Mouse (Mus musculus) ES-E14 (cell line): ENCODE measurements around the gene Slc7a1. TPM values are rescaled to one million over a fixed set of nuclear protein-coding genes. Genes with fewer than 3 reads are reported as not detected.

ENCODE experiments used
- DNase-seq: peaks from one replicate; pipeline ENCODE4 v3.0.0-alpha.2; 2013; ENCODE audit warnings: low read depth, low spot score
- H3K27ac ChIP-seq: 2 replicates; pipeline ENCODE4 v1.5.1; 2012; ENCODE audit warnings: low read depth, mild to moderate bottlenecking, low read length, moderate library complexity, mixed read lengths; ENCODE audit not compliant: poor library complexity, insufficient read depth, severe bottlenecking
- H3K36me3 ChIP-seq: 2 replicates; pipeline ENCODE4 v1.6.1; 2012; ENCODE audit warnings: mild to moderate bottlenecking, low read length, moderate library complexity, mixed read lengths; ENCODE audit not compliant: control insufficient read depth, poor library complexity, insufficient read depth, severe bottlenecking
- H3K4me1 ChIP-seq, 2 experiments: fragments of 150-350 bp in 1 of 2; sonication (generic) in 1 of 2; 2 replicates each; pipeline ENCODE4 v1.6.1; 2012; ENCODE audit warnings: low read length in 2 of 2, mild to moderate bottlenecking in 1 of 2, mixed read lengths in 1 of 2; ENCODE audit not compliant: control insufficient read depth in 2 of 2, insufficient read depth in 2 of 2, poor library complexity in 1 of 2
- H3K4me3 ChIP-seq, 2 experiments: fragments of 150-350 bp in 1 of 2; sonication (generic) in 1 of 2; 2 replicates each; pipeline ENCODE4 v1.5.1; 2012; ENCODE audit warnings: low read length in 2 of 2, low read depth in 1 of 2, mild to moderate bottlenecking in 1 of 2, mixed read lengths in 1 of 2; ENCODE audit not compliant: insufficient read depth in 1 of 2, poor library complexity in 1 of 2, severe bottlenecking in 1 of 2
- H3K9ac ChIP-seq: 2 replicates; pipeline ENCODE4 v1.6.1; 2012; ENCODE audit warnings: low read depth, mild to moderate bottlenecking, low read length, mixed read lengths; ENCODE audit not compliant: poor library complexity, insufficient read depth, severe bottlenecking
- H3K9me3 ChIP-seq: fragments of 150-350 bp; sonication (generic); 2 replicates; pipeline ENCODE4 v1.6.1; 2012; ENCODE audit warnings: low read depth, mild to moderate bottlenecking, low read length; ENCODE audit not compliant: control insufficient read depth, insufficient read depth
- CHD2 ChIP-seq: IDR thresholded peaks from 2 replicates; pipeline ENCODE4 v1.6.1; 2014; ENCODE audit warnings: mild to moderate bottlenecking, low read depth, low read length, inconsistent platforms
- HCFC1 ChIP-seq: IDR thresholded peaks from 2 replicates; pipeline ENCODE4 v1.6.1; 2012; ENCODE audit warnings: low read length, inconsistent platforms, borderline replicate concordance; ENCODE audit not compliant: insufficient read depth
- MAFK ChIP-seq: IDR thresholded peaks from 2 replicates; pipeline ENCODE4 v1.6.1; 2014; ENCODE audit warnings: mild to moderate bottlenecking, low read depth, low read length, inconsistent platforms; ENCODE audit not compliant: insufficient read depth
- ZC3H11A ChIP-seq: IDR thresholded peaks from 2 replicates; pipeline ENCODE4 v1.6.1; 2012; ENCODE audit warnings: low read depth, mild to moderate bottlenecking, inconsistent platforms, low read length, borderline replicate concordance
- ZNF384 ChIP-seq: IDR thresholded peaks from 2 replicates; pipeline ENCODE4 v1.6.1; 2012; ENCODE audit warnings: low read depth, low read length, inconsistent platforms
- in situ Hi-C, 2 experiments: fragments of 600-800 bp; cut with MboI; formaldehyde crosslinking; loops; one replicate each; pipeline ENCODE4 v1.15.1; 2025; ENCODE audit warnings: low sequenced_read_pairs in 2 of 2, inconsistent platforms in 1 of 2; ENCODE audit not compliant: unreplicated experiment in 2 of 2
- total RNA-seq: library from RNA; depleted of rRNA; stranded (reverse); fragments of 300-350 nt; gene quantifications from 2 replicates; pipeline ENCODE4 v1.2.3, GENCODE M21; 2012

The Slc7a1 gene
- total RNA-seq, 1 experiment = 104 TPM

DNA sequence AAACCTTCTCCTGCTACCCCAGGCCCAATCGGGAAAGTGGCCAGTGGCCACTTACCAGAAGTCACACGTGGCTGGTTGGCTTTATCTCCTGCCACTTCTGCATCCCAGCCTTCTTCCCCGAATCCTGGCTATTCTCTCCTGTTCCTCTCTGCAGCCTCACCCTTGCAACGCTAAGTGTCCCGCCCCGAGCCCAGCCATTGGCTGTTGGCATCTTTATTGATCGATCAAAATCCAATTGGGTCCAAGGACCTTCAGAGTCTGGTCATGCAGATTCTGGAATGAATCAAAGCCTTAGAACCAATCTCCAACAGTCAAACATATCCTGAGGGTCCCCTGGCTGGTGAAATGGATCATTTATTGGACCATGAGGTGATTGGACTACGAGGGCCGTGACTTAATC lies 18.7 kb upstream of the Slc7a1 start:
- TF ChIP-seq ZC3H11A (no peak), ZNF384 (no peak), HCFC1 (no peak), MAFK (no peak), CHD2 (no peak)
- peaks cover 2% of the 10 kb centered on the region; the same call in 1 of the 2 replicates for H3K9me3 ChIP-seq
- H3K27ac ChIP-seq = no peak overlapping the region

GRCm38 (mm10) chr5:148417756-148418155 lies 18.1 kb upstream of the Slc7a1 start:
- H3K9me3 ChIP-seq = peaks cover 2% of the 10 kb centered on the region; the same call in 1 of the 2 replicates
- H3K9ac ChIP-seq = no peak overlapping the region

More for the DNA sequence above, 18.7 kb upstream of the Slc7a1 start:
- Histone ChIP-seq H3K4me1 (peaks cover 2 to 6% of the 10 kb centered on the region in 2 experiments; a peak in 1 of 4 replicates), H3K9ac (no peak overlapping the region), H3K36me3 (no peaks in the 10 kb centered on the region), H3K4me3 (no peak overlapping the region)
- DNase-seq = no peak
- in situ Hi-C loops = no loop called here

DNA sequence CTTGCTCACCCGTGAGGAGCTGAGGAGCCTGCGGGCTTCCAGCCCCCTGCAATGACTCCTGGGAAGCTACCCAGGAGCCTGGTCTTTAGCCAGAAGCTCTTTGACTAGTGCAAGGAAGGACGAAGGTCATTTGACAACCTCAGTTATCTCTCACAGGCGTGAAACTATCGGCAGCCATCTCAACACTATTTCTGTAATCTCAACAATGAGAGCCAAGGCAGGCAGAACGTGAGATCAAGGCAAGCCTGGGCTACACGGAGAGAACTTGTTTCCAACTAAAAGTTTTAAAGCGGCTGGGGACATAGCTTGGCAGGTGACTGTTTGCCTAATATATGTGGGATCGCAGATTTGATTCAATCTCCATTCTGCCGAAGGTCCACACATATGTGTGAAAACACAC lies 16.8 kb upstream of the Slc7a1 start:
- no peak overlapping the region for H3K4me3 ChIP-seq

More at GRCm38 (mm10) chr5:148417756-148418155, 18.1 kb upstream of the Slc7a1 start:
- DNase-seq = no peak
- in situ Hi-C loops = no loop called here
- Histone ChIP-seq H3K36me3 (no peaks in the 10 kb centered on the region), H3K4me1 (peaks cover 2 to 6% of the 10 kb centered on the region in 2 experiments; a peak in 1 of 4 replicates), H3K4me3 (no peak overlapping the region; a peak in 1 of 4 replicates), H3K27ac (no peak overlapping the region)
- TF ChIP-seq MAFK (no peak), ZNF384 (no peak)

DNA sequence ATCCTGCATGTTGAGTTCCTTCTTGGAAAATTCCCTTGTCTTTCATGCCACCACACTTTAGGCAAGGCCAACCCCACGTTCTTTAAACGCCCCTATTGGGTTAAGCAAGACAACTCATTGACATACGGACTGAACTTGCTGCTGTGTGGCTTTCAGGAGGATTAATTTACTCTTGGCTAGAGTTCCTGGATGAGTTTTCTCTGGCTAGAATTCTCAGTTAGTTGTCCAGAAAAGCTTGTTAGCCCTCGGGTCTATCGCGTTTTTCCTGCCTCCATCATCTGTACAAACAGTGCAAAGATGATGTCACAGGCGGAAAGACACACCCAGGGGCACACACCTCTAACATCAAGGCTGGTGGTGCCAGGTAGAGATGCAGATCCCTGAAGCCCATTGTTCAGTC lies 14.5 kb upstream of the Slc7a1 start:
- H3K4me1 ChIP-seq = peaks cover 2 to 6% of the 10 kb centered on the region in 2 experiments; a peak in 1 of 4 replicates
- no peak for TF ChIP-seq MAFK
- no peak for TF ChIP-seq CHD2
- TF ChIP-seq ZC3H11A = no peak
- TF ChIP-seq HCFC1 = no peak
- TF ChIP-seq ZNF384 = no peak
- H3K4me3 ChIP-seq = no peak overlapping the region
- no peak overlapping the region for H3K27ac ChIP-seq
- in situ Hi-C loops = no loop called here
- H3K9me3 ChIP-seq = no peaks in the 10 kb centered on the region
- no peak for DNase-seq
- H3K9ac ChIP-seq = no peak overlapping the region
- no peaks in the 10 kb centered on the region for H3K36me3 ChIP-seq

More for the DNA sequence above, 16.8 kb upstream of the Slc7a1 start:
- in situ Hi-C loops = no loop called here
- peaks cover 2% of the 10 kb centered on the region; the same call in 1 of the 2 replicates for H3K9me3 ChIP-seq
- no peak overlapping the region for H3K27ac ChIP-seq
- H3K4me1 ChIP-seq = peaks cover 2 to 6% of the 10 kb centered on the region in 2 experiments; a peak in 1 of 4 replicates
- no peak for TF ChIP-seq CHD2
- TF ChIP-seq MAFK = no peak
- no peak overlapping the region for H3K9ac ChIP-seq
- no peak for DNase-seq
- no peaks in the 10 kb centered on the region for H3K36me3 ChIP-seq

DNA sequence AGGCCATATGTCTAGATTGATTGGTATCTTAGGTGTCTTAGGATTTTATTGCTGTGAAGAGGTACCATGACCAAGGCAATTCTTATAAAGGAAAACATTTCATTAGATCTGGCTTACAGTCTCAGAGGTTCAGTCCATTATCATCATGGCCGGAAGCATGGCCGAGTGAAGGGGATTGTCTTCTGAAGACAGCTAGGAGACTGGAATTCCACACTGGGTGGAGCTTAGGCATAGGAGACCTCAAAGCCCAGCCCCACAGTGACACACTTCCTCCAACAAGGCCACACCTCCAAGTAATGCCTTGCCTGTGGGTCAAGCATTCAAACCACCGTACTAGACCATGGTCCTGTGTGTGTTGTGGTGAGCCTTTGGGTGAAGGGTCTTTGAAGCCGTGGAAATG lies 12.8 kb upstream of the Slc7a1 start:
- no peaks in the 10 kb centered on the region for H3K36me3 ChIP-seq
- in situ Hi-C loops = no loop called here
- no peak overlapping the region for H3K9ac ChIP-seq
- H3K4me1 ChIP-seq = peaks cover 2 to 6% of the 10 kb centered on the region in 2 experiments; a peak in 1 of 4 replicates
- no peak overlapping the region for H3K27ac ChIP-seq
- TF ChIP-seq CHD2 = no peak
- no peak overlapping the region for H3K4me3 ChIP-seq
- H3K9me3 ChIP-seq = no peaks in the 10 kb centered on the region
- no peak for DNase-seq
